ENCODE assay signal across 25 mouse cellular contexts in the genomic region with DNA sequence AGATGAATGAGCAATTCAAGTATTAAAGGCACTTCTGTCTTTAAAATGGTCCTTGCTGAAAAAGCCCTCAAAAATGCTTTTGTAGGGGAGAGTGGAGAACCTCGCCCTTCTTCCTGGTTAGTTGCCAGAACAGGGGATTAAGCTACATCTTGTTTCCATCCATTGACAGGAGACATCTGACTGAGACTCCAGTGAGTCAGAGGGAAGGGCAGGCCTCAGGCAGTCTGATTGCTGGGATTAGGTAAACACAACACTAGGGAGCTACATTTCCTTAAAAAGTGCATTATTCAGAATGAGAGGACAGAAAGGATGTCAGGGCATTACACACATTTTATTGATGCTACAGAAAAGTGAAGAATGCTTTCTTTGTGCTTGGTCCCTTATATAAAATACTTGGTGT.
DNase-seq lines count a peak whose midpoint lies in the region; ATAC-seq lines count a peak whose summit lies in the region.
"Had no signal": no experiment of that assay in that cellular context is flagged by ENCODE, and none has a peak within 500 bp of the region (broad histone marks: within the 10 kb centered on the region; RNA-seq: fewer than 3 reads in every experiment).

No protein-coding gene starts in this region.

- no peaks in the 10 kb centered on the region for H3K27me3 ChIP-seq in midbrain, embryonic 16.5 days (ENCODE audit: control insufficient read depth, insufficient read depth, low read depth, low read length)
- no peaks in the 10 kb centered on the region for H3K27me3 ChIP-seq in midbrain, embryonic 11.5 days (ENCODE audit: control insufficient read depth, insufficient read depth, low read length)
- H3K27me3 ChIP-seq in embryonic facial prominence, embryonic 14.5 days (replicated peaks; ENCODE audit: control insufficient read depth, insufficient read depth, low read length) = no peaks in the 10 kb centered on the region
- H3K27me3 ChIP-seq: forebrain, embryonic 15.5 days; liver, embryonic 12.5 days had no signal

- H3K27ac ChIP-seq in midbrain, embryonic 16.5 days (ENCODE audit: low read length) = peak overlapping the region; percentile 28; the same call in 1 of the 2 replicates
- no peak overlapping the region for H3K27ac ChIP-seq in midbrain, embryonic 11.5 days (ENCODE audit: low read depth, low read length)
- no peak overlapping the region for H3K27ac ChIP-seq in embryonic facial prominence, embryonic 14.5 days (replicated peaks; ENCODE audit: low read depth, low read length)
- H3K27ac ChIP-seq: forebrain, embryonic 15.5 days; hindbrain, embryonic 14.5 days; liver, embryonic 12.5 days had no signal

- intact Hi-C loops in left cerebral cortex, postnatal 25 days (cut with DNase I) = no loop called here

- no peak for ATAC-seq in midbrain, embryonic 16.5 days
- ATAC-seq in midbrain, embryonic 11.5 days (ENCODE audit: low FRiP score) = no peak
- peak; percentile 76 for ATAC-seq in embryonic facial prominence, embryonic 14.5 days (ENCODE audit: low read depth)
- ATAC-seq: forebrain, embryonic 15.5 days; liver, embryonic 12.5 days had no signal

- 0 out of 2 replicates have a peak, but pooled peaks cover 3% of the 10 kb centered on the region for H3K4me1 ChIP-seq in midbrain, embryonic 16.5 days (ENCODE audit: control insufficient read depth, insufficient read depth, low read length)
- H3K4me1 ChIP-seq in midbrain, embryonic 11.5 days (ENCODE audit: control insufficient read depth, insufficient read depth, low read length) = peaks cover 4% of the 10 kb centered on the region; the same call in 1 of the 2 replicates
- H3K4me1 ChIP-seq in embryonic facial prominence, embryonic 14.5 days (ENCODE audit: control insufficient read depth, insufficient read depth, low read length) = no peaks in the 10 kb centered on the region
- H3K4me1 ChIP-seq: forebrain, embryonic 15.5 days; liver, embryonic 12.5 days had no signal

- 40% methylated on average over 1 of the region's 1 CpGs for WGBS in midbrain, embryonic 16.5 days
- WGBS in midbrain, embryonic 11.5 days = 48% methylated on average over 1 of the region's 1 CpGs
- WGBS in embryonic facial prominence, embryonic 14.5 days = 28% methylated on average over 1 of the region's 1 CpGs

- H3K36me3 ChIP-seq in midbrain, embryonic 16.5 days (ENCODE audit: control insufficient read depth, insufficient read depth, low read length) = no peaks in the 10 kb centered on the region
- H3K36me3 ChIP-seq in midbrain, embryonic 11.5 days (ENCODE audit: control insufficient read depth, insufficient read depth, low read length) = no peaks in the 10 kb centered on the region
- H3K36me3 ChIP-seq in embryonic facial prominence, embryonic 14.5 days (ENCODE audit: control insufficient read depth, insufficient read depth, low read length) = no peaks in the 10 kb centered on the region
- H3K36me3 ChIP-seq: forebrain, embryonic 15.5 days; G1E; liver, embryonic 12.5 days had no signal

- H3K4me3 ChIP-seq in midbrain, embryonic 16.5 days (ENCODE audit: low read depth, low read length) = no peak overlapping the region
- no peak overlapping the region for H3K4me3 ChIP-seq in midbrain, embryonic 11.5 days (ENCODE audit: low read depth, low read length)
- no peak overlapping the region for H3K4me3 ChIP-seq in embryonic facial prominence, embryonic 14.5 days (ENCODE audit: low read depth, low read length)
- H3K4me3 ChIP-seq: erythroblast, embryonic 14.5 days; forebrain, embryonic 15.5 days; liver, embryonic 12.5 days had no signal

- no peak overlapping the region for H3K9ac ChIP-seq in midbrain, embryonic 16.5 days (ENCODE audit: low read depth, low read length)
- no peak overlapping the region for H3K9ac ChIP-seq in midbrain, embryonic 11.5 days (ENCODE audit: low read length)
- H3K9ac ChIP-seq in embryonic facial prominence, embryonic 14.5 days (ENCODE audit: low read depth, low read length) = no peak overlapping the region
- H3K9ac ChIP-seq: forebrain, embryonic 15.5 days; hindbrain, embryonic 14.5 days; liver, embryonic 12.5 days had no signal

- no peaks in the 10 kb centered on the region for H3K9me3 ChIP-seq in midbrain, embryonic 16.5 days (replicated peaks; ENCODE audit: control insufficient read depth, low read length, poor library complexity, severe bottlenecking)
- no peaks in the 10 kb centered on the region for H3K9me3 ChIP-seq in midbrain, embryonic 11.5 days (ENCODE audit: control insufficient read depth, low read length)
- H3K9me3 ChIP-seq in embryonic facial prominence, embryonic 14.5 days (ENCODE audit: control insufficient read depth, low read length) = no peaks in the 10 kb centered on the region
- H3K9me3 ChIP-seq: forebrain, embryonic 15.5 days; G1E; liver, embryonic 12.5 days had no signal

- peak; percentile 3 for DNase-seq in embryo, embryonic 10.5 days (ENCODE audit: low spot score)
- DNase-seq in embryo, embryonic 11 days = no peak
- DNase-seq in midbrain, embryonic 11.5 days (ENCODE audit: low spot score, missing footprints) = no peak
- peak; percentile 78 for DNase-seq in embryonic facial prominence, embryonic 14.5 days (ENCODE audit: low spot score)
- DNase-seq in cerebellum, adult 11 months = no peak
- no peak for DNase-seq in left cerebral cortex, postnatal 25 days (ENCODE audit: low spot score in 2 of 2)
- DNase-seq in gastrocnemius, postnatal 10 days = no peak
- DNase-seq: adrenal gland, adult 2 months; cerebellum, adult 9-11 months; gastrocnemius, postnatal 36 days; heart, postnatal 14 days; kidney, adult 8-10 months; kidney, postnatal 14 days; lung, adult 2 months; lung, postnatal 36 days; retina, postnatal 1 day; right cerebral cortex, postnatal 4 days; thymus, adult 18-20 months; thymus, postnatal 4 days had no signal

- no peak overlapping the region for H3K4me2 ChIP-seq in midbrain, embryonic 16.5 days (ENCODE audit: low read length)
- H3K4me2 ChIP-seq in midbrain, embryonic 11.5 days = no peak overlapping the region
- no peak overlapping the region for H3K4me2 ChIP-seq in embryonic facial prominence, embryonic 14.5 days (ENCODE audit: low read depth, low read length)
- H3K4me2 ChIP-seq: forebrain, embryonic 15.5 days; hindbrain, embryonic 14.5 days; liver, embryonic 12.5 days had no signal

Comparison
In these comparisons a context has a peak if more than half of its experiments do, and no peak if none do; other contexts are left out.
1. DNase-seq: peak in embryo, embryonic 10.5 days (single experiment) and embryonic facial prominence, embryonic 14.5 days (single experiment); none in embryo, embryonic 11 days (single experiment), midbrain, embryonic 11.5 days (single experiment), cerebellum, adult 11 months (single experiment), left cerebral cortex, postnatal 25 days (0 of 2) and gastrocnemius, postnatal 10 days (single experiment).